Mouse (Mus musculus): Measurements from ENCODE around the gene Olfr1347. TPM values are rescaled to one million over a fixed set of nuclear protein-coding genes. Genes with fewer than 3 reads are reported as not detected.

Gene Olfr1347
- polyA plus RNA-seq, 1 experiment: not detected

DNA sequence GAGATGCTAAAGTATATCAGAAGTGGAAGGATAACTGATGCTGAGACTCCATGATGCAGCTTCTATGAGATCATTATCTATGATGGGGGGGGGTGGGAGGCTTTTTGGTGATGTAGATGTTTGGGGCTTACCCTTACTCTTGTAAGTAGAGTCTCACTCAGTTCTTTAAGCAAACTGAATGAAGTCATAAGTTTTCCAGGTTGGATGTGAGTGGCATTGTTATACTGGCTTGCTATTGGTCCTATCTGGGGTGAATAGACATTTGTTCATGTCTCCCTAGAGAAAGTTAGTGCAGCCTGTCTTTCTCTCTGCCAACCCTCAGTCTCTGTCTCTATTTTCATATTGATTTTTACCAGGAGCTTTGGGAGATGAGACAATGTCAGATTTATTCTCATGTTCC is 43.7 kb downstream of the Olfr1347 start, which contains the start of gene Olfr1336:
Gene Olfr1336 (plus strand): TSS at position 301 of the 400 bp plus-strand sequence.
- no peak for DNase-seq
- TF ChIP-seq POLR2A (IDR thresholded peaks at IDR 0.05; ENCODE audit: borderline replicate concordance, extremely low read depth, low read depth, low read length) (no peak), CTCF (IDR thresholded peaks at IDR 0.05; ENCODE audit: insufficient read depth, low read length) (no peak)
- Histone ChIP-seq H3K4me3 (replicated peaks; ENCODE audit: extremely low read depth, low read depth, low read length) (no peak within 1 kb of the TSS), H3K4me1 (ENCODE audit: control insufficient read depth, insufficient read depth, low read length) (no peaks in the 10 kb centered on the region)

DNA sequence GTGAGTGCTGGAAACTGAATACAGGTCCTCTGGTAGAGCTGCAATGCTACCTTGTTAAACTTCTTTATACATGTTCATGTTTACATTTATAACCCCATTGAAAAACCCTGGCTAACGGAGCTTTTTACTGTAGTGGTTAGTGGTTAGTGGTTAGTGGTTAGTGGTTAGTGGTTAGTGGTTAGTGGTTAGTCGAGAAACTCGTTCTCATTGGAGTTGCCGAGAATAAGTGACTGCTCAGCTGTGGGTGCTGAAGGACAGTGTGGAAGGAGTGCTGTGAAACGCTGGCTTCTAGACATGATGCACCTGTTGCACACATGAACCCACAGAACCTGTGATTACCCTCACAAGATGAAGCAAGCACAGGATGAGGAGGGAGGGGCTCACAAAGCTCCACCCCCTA is 51.8 kb downstream of the Olfr1347 start:
- no peak for DNase-seq
- no peak for TF ChIP-seq POLR2A (IDR thresholded peaks at IDR 0.05; ENCODE audit: borderline replicate concordance, extremely low read depth, low read depth, low read length)
- TF ChIP-seq CTCF (IDR thresholded peaks at IDR 0.05; ENCODE audit: insufficient read depth, low read length): no peak
- 65% methylated on average over 5 of the region's 5 CpGs for WGBS
- Histone ChIP-seq H3K4me3 (replicated peaks; ENCODE audit: extremely low read depth, low read depth, low read length) (no peak overlapping the region), H3K4me1 (ENCODE audit: control insufficient read depth, insufficient read depth, low read length) (no peaks in the 10 kb centered on the region)

DNA sequence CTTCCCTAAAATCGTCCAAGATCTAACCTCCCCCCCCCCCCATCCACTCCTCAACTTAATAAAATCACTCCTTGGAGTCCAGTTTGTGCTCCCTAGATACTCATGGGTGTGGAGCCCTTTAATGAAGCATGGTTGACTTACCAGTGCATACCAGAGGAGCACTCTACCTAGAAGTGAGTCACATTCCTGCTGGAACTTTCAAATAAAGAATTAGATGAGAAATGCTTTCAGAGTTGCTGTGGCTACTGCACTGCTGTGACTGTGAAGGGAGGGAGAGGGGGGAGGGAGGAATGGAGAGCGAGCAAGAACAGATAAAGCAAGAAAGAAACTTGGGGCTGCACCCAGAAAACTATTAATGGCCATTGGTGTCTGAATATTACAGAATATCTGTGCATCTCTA is 58.4 kb downstream of the Olfr1347 start:
- TF ChIP-seq CTCF (IDR thresholded peaks at IDR 0.05; ENCODE audit: insufficient read depth, low read length): no peak
- no peak for TF ChIP-seq POLR2A (IDR thresholded peaks at IDR 0.05; ENCODE audit: borderline replicate concordance, extremely low read depth, low read depth, low read length)
- 55% methylated on average over 2 of the region's 2 CpGs for WGBS
- Histone ChIP-seq H3K4me3 (replicated peaks; ENCODE audit: extremely low read depth, low read depth, low read length) (no peak overlapping the region), H3K4me1 (ENCODE audit: control insufficient read depth, insufficient read depth, low read length) (no peaks in the 10 kb centered on the region)
- no peak for DNase-seq

DNA sequence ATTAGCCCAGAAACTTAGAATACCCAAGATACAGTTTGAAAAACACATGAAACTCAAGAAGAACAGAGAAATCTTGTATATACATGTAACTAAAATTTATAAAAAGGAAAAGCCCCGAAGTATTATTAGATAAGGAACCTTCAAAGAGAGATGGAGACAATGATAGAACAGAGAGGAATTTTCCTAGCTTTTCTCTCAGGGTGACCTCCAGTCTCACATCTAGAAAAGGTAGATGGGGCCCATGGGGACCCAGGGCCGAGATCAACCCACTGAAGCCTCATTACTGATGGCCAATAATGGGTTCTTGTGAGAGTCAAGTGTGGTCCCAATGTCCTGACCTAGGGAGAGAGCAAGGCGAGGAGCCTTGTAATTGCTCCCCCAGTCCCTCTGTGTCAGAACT is 61.2 kb downstream of the Olfr1347 start, which contains the start of gene Olfr1344:
Gene Olfr1344 (plus strand): TSS at position 301 of the 400 bp plus-strand sequence.
- WGBS: 59% methylated on average over 3 of the region's 3 CpGs
- TF ChIP-seq CTCF (IDR thresholded peaks at IDR 0.05; ENCODE audit: insufficient read depth, low read length): no peak
- no peak for TF ChIP-seq POLR2A (IDR thresholded peaks at IDR 0.05; ENCODE audit: borderline replicate concordance, extremely low read depth, low read depth, low read length)

More for the DNA sequence above, 61.2 kb downstream of the Olfr1347 start, which contains the start of gene Olfr1344:
- Histone ChIP-seq H3K4me3 (replicated peaks; ENCODE audit: extremely low read depth, low read depth, low read length) (no peak within 1 kb of the TSS), H3K4me1 (ENCODE audit: control insufficient read depth, insufficient read depth, low read length) (no peaks in the 10 kb centered on the region)
- DNase-seq: no peak

Other genes with a start within 250 kb of the Olfr1347 start
- gene Epp13, start 247.0 kb downstream of the Olfr1347 start, polyA plus RNA-seq (2012; rRNA removed): not detected in 2 replicates
- gene Zfp667, start 213.2 kb downstream of the Olfr1347 start, polyA plus RNA-seq (2012; rRNA removed): 0.45 and 1.1 TPM in 2 replicates
- gene Zfp583, start 168.5 kb downstream of the Olfr1347 start, polyA plus RNA-seq (2012; rRNA removed): 0.42 and 0.76 TPM in 2 replicates
- gene Gm3854, start 156.0 kb downstream of the Olfr1347 start, polyA plus RNA-seq (2012; rRNA removed): 0.07 and 0.21 TPM in 2 replicates
- 0.35 and 0.59 TPM in 2 replicates for gene Zfp78, start 136.5 kb downstream of the Olfr1347 start, polyA plus RNA-seq (2012; rRNA removed)
- gene Zfp28, start 116.5 kb downstream of the Olfr1347 start, polyA plus RNA-seq (2012; rRNA removed): 2.0 and 3.9 TPM in 2 replicates
- not detected in 2 replicates for gene Smim17, start 101.0 kb downstream of the Olfr1347 start, polyA plus RNA-seq (2012; rRNA removed)
- gene Gm20715, start 89.5 kb downstream of the Olfr1347 start, polyA plus RNA-seq (2012; rRNA removed): 0.03 TPM in 1 of 2 replicates, not detected in the other
- not detected in 2 replicates for gene Olfr1344, start 61.1 kb downstream of the Olfr1347 start, polyA plus RNA-seq (2012; rRNA removed)
- not detected in 2 replicates for gene Olfr1336, start 43.6 kb downstream of the Olfr1347 start, polyA plus RNA-seq (2012; rRNA removed)
- not detected in 2 replicates for gene Olfr1346, start 32.7 kb downstream of the Olfr1347 start, polyA plus RNA-seq (2012; rRNA removed)
- gene Olfr5, start 12.8 kb downstream of the Olfr1347 start, polyA plus RNA-seq (2012; rRNA removed): not detected in 2 replicates
- not detected in 2 replicates for gene Olfr1348, start 9.0 kb upstream of the Olfr1347 start, polyA plus RNA-seq (2012; rRNA removed)
- not detected in 2 replicates for gene Olfr1349, start 23.2 kb upstream of the Olfr1347 start, polyA plus RNA-seq (2012; rRNA removed)
- not detected in 2 replicates for gene Olfr1350, start 65.1 kb upstream of the Olfr1347 start, polyA plus RNA-seq (2012; rRNA removed)
- gene Zim1, start 196.7 kb upstream of the Olfr1347 start, polyA plus RNA-seq (2012; rRNA removed): 0.17 and 0.66 TPM in 2 replicates
- gene Peg3, start 230.7 kb upstream of the Olfr1347 start, polyA plus RNA-seq (2012; rRNA removed): 3.1 and 5.4 TPM in 2 replicates
- gene Usp29, start 230.8 kb upstream of the Olfr1347 start, polyA plus RNA-seq (2012; rRNA removed): 0.04 TPM in 1 of 2 replicates, not detected in the other